8 mouse cellular contexts compared by ENCODE assay signal in genomic region chr11:50672866-50673265, GRCm38 (mm10).
DNase-seq lines count a peak whose midpoint lies in the region; ATAC-seq lines count a peak whose summit lies in the region.

No protein-coding gene starts in this region.

- no peaks in the 10 kb centered on the region for H3K9me3 ChIP-seq in forebrain, embryonic 11.5 days (ENCODE audit: control insufficient read depth, low read length)
- H3K9me3 ChIP-seq in forebrain, embryonic 10.5 days = no peaks in the 10 kb centered on the region
- H3K9me3 ChIP-seq in midbrain, embryonic 14.5 days (ENCODE audit: control insufficient read depth, low read length) = no peaks in the 10 kb centered on the region

- H3K4me2 ChIP-seq in forebrain, embryonic 11.5 days (ENCODE audit: low read depth, low read length, severe bottlenecking) = no peak overlapping the region
- H3K4me2 ChIP-seq in midbrain, embryonic 14.5 days (ENCODE audit: low read length) = no peak overlapping the region

- no peaks in the 10 kb centered on the region for H3K36me3 ChIP-seq in forebrain, embryonic 11.5 days (ENCODE audit: control insufficient read depth, insufficient read depth, low read length)
- H3K36me3 ChIP-seq in forebrain, embryonic 10.5 days (replicated peaks) = no peaks in the 10 kb centered on the region
- no peaks in the 10 kb centered on the region for H3K36me3 ChIP-seq in midbrain, embryonic 14.5 days (ENCODE audit: control insufficient read depth, insufficient read depth, low read length)

- no peak overlapping the region for H3K4me3 ChIP-seq in forebrain, embryonic 11.5 days (ENCODE audit: low read depth, low read length)
- no peak overlapping the region for H3K4me3 ChIP-seq in forebrain, embryonic 10.5 days
- no peak overlapping the region for H3K4me3 ChIP-seq in midbrain, embryonic 14.5 days (replicated peaks; ENCODE audit: low read depth, low read length)

- DNase-seq in forebrain, embryonic 11.5 days (ENCODE audit: low spot score) = peak; percentile 34
- no peak for DNase-seq in forebrain, embryonic 10.5 days (ENCODE audit: extremely low spot score, low spot score)
- DNase-seq in right cerebral cortex, postnatal 14 days = peak; percentile 16
- no peak for DNase-seq in right cerebral cortex, adult 2 months (ENCODE audit: low spot score in 2 of 2)
- DNase-seq in gastrocnemius, adult 8-10 months (ENCODE audit: low spot score in 2 of 2) = peak; percentile 90 to 93
- peak; percentile 98 for DNase-seq in skeletal muscle tissue, adult 2 months (ENCODE audit: low read depth, low spot score)
- DNase-seq in left cerebral cortex, adult 8-10 months (ENCODE audit: low spot score in 2 of 2) = no peak
- no peak for DNase-seq in midbrain, embryonic 14.5 days

- H3K9ac ChIP-seq in forebrain, embryonic 11.5 days (ENCODE audit: low read length) = no peak overlapping the region
- H3K9ac ChIP-seq in midbrain, embryonic 14.5 days (replicated peaks; ENCODE audit: low read length) = no peak overlapping the region

- no peaks in the 10 kb centered on the region for H3K27me3 ChIP-seq in forebrain, embryonic 11.5 days (ENCODE audit: control insufficient read depth, insufficient read depth, low read length)
- no peaks in the 10 kb centered on the region for H3K27me3 ChIP-seq in forebrain, embryonic 10.5 days (ENCODE audit: poor library complexity, severe bottlenecking)
- no peaks in the 10 kb centered on the region for H3K27me3 ChIP-seq in midbrain, embryonic 14.5 days (ENCODE audit: control insufficient read depth, insufficient read depth, low read length)

- 60% methylated on average over 7 of the region's 7 CpGs for WGBS in forebrain, embryonic 11.5 days
- WGBS in forebrain, embryonic 10.5 days = 61% methylated on average over 7 of the region's 7 CpGs
- WGBS in midbrain, embryonic 14.5 days = 47% methylated on average over 7 of the region's 7 CpGs

- H3K27ac ChIP-seq in forebrain, embryonic 11.5 days (ENCODE audit: low read depth, low read length) = no peak overlapping the region
- no peak overlapping the region for H3K27ac ChIP-seq in forebrain, embryonic 10.5 days
- no peak overlapping the region for H3K27ac ChIP-seq in midbrain, embryonic 14.5 days (replicated peaks; ENCODE audit: low read depth, low read length)

- ATAC-seq in forebrain, embryonic 11.5 days (replicated peaks; ENCODE audit: low FRiP score) = no peak
- no peak for ATAC-seq in midbrain, embryonic 14.5 days (ENCODE audit: low FRiP score, low TSS enrichment)

- H3K4me1 ChIP-seq in forebrain, embryonic 11.5 days (replicated peaks; ENCODE audit: control insufficient read depth, insufficient read depth, low read length) = no peaks in the 10 kb centered on the region
- H3K4me1 ChIP-seq in forebrain, embryonic 10.5 days = peaks cover 7% of the 10 kb centered on the region; the same call in 1 of the 2 replicates
- H3K4me1 ChIP-seq in midbrain, embryonic 14.5 days (ENCODE audit: control insufficient read depth, insufficient read depth, low read length) = no peaks in the 10 kb centered on the region

Comparison
In these comparisons a context has a peak if more than half of its experiments do, and no peak if none do; other contexts are left out.
1. DNase-seq: peak in forebrain, embryonic 11.5 days (single experiment), right cerebral cortex, postnatal 14 days (single experiment), gastrocnemius, adult 8-10 months (2 of 2) and skeletal muscle tissue, adult 2 months (single experiment); none in forebrain, embryonic 10.5 days (single experiment), right cerebral cortex, adult 2 months (0 of 2), left cerebral cortex, adult 8-10 months (0 of 2) and midbrain, embryonic 14.5 days (single experiment).